Mouse (Mus musculus) MEL-GATA-1-ER (cell line): ENCODE results near the gene Colq.
A peak's percentile ranks its signal among the peaks of the same experiment; 100 is the strongest.

Experiments
- DNase-seq: peaks from one replicate; pipeline ENCODE4 v3.0.0-alpha.2; 2012; ENCODE audit warnings: low read depth; ENCODE audit errors: extremely low read depth

Gene Colq

DNA sequence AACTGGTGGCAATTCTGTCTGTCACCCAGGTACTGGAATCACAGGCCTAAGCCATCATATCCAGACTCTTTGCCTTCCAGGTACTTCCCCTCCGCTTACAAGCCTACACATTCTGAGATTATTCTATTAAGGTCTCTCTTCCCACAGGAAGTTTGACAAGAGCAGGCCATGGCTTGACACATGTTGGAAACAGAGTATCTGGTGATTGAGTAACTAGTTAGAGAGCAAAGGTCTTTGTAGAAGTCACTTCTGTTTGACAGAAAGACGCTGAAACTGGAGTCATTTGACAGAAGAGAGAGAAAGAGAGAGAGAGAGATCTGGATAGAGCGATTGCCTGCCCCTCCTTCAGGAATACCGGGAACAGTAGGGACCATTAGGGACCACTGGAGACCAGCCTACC, 60.3 kb downstream of the Colq start:
- DNase-seq, result no peak

DNA sequence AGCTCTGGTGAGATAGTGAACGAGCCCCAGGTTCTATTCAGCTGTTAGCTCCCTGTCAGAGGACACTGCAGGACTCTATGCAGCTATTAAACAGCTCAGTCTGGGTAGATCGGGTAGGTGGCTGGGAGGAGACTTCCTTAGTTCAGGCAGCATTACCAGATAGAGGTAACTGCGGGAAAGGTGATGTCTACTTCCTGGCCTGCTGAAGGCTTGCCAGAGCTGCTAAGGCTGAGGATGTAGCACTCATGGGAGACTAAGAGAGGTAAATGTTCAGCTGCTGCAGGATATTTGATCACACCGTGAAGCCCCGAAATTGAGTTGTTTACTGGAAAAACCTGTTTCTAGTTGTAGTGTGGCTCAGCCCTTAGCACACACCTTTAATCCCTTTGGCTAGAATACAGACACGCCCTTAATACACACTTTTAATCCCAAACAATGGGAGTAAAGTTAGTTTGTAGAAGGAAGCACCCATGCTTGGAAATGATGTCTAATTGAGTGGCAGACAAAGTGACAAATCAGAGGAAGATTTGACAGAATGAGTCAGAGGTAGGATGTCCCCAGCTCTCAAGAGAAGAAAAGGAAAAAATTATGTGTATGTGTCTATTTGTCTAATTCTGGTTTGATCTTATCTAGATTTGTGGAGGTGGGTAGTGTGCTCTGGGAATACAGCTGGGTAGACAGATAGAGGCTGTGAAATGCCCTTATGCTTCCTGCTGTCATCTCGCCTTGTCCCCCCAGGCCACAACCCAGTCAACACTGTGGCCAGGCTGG, 65.9 kb downstream of the Colq start:
- no peak for DNase-seq

DNA sequence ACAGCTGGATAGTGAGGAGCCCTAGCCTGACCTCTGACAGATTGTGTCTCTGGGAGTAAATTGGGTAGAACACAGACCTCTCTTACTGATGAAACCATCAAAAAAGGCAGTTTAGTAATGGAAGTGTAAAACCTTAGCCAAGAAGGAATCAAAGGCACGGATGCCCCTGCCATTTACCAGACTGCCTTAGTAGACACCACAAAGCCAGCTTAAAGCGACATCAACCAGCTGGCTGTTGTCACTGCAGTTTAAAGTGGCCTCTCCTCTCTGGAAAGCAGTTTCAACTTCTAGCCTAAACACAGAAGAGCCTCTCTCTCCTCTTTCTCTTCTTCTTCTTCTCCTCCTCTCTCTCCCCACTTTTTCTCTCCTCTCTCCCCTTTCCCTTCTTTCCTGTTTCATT, 69.8 kb downstream of the Colq start:
- DNase-seq, result no peak

DNA sequence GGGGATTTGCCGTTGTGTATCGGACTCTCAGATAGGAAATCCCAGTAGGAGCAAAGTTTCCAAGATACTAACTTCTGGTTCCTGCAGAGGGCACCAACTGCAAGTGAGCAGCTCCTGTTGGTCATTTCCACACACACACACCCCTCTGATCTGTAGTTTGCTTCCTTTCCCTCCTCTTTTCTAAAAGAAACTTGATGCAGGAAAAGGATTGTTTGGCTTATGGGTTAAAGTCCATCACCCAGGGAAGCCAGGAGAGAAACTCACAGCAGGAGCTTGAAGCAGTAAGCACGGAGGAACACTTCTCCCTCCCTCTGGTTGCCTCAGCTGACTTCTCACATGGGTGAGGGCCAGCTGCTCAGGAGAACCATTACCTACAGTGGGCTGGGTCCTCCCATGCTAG, 72.0 kb downstream of the Colq start:
- no peak for DNase-seq

DNA sequence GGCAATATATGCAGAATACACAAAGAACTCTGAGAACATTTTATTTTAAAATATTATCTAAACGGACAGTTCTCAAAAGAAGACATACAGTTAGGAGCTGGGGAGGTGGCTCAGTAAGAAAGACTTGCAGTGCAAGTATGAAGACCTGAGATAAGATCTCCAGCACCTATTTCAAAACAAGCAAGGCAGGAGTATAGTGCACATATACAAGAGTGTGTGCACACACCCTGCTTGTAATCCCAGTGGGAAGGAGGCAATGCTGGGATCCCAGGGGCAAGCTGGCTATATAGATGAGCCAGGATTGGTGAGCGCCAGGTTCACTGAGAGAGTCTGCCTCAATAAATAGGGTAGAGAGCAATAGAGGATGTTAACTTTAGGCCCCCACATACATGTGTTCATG, 75.2 kb downstream of the Colq start:
- DNase-seq, result no peak

DNA sequence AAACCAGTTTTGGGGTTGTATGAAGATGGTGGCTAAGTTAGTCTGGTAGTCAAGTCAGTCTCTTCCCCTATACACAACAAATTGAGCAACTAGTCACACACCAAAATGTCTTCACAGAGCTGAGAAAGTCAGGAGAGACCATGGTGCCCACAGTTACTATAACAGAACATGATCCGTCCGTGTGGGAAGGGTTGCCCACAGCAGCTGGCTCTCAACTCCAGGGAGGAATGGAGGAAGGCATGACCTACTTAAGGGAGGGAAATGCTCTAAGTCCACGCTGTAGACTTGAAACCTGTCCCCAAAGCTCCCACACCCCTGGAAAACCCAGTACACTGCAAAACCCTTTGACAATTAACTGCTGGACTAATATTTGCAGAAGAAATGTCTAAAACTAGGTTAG, 80.8 kb downstream of the Colq start:
- no peak for DNase-seq

DNA sequence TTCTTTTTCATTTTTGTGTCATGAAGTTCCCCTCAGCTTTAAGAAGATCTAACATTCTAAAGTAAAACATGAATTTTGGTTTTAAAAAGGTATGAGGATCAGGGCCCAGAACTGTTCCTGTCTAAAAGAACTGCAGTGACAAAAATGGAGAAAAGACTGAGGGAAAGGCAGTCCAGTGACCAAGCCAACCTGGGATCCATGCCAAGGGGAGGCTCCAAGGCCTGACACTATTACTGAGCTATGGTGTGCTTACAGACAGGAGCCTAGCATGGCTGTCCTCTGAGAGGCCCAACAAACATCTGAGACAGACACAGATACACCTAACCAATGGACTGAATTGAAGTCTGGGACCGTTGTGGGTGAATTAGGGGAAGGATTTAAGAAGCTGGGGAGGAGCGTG, 81.2 kb downstream of the Colq start:
- DNase-seq, result no peak

DNA sequence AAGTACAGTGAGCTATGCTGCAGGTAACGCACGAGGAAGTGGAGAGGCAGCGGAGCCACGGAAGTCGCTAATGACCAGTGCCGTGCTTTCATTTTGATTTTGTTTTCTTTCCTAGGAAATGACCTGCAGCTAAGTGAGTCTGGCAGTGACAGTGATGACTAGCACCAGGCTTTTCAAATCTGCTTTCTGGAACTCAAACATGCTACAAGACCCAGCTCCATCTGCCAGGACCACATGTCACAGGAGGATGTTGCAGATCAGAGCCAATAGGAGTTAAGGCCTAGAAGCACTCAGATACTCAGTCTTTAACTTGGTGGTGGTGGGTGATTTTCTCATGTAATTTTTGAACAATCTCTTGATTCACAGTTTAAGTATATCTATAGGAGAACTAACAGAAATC, 84.7 kb downstream of the Colq start:
- no peak for DNase-seq

DNA sequence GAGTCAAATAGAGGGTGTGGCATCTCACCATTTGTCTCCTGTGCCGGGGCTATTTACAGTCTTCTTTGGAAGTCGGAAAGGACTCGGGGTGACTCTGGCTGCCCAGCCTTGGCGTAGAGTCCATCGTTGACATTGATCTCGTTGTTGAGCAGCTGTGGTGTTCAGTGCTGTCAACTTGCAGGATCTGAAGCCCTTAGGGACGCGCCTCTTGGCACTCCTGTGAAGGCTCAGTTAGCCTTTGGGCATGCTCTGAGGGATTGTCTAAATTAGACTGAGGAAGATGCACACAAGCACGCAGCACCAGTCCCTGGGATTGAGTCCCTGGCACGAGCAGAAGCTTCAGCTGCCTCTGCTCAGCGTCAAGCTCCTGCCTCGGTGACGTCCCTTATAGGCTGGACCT, 87.7 kb downstream of the Colq start:
- DNase-seq, result no peak

DNA sequence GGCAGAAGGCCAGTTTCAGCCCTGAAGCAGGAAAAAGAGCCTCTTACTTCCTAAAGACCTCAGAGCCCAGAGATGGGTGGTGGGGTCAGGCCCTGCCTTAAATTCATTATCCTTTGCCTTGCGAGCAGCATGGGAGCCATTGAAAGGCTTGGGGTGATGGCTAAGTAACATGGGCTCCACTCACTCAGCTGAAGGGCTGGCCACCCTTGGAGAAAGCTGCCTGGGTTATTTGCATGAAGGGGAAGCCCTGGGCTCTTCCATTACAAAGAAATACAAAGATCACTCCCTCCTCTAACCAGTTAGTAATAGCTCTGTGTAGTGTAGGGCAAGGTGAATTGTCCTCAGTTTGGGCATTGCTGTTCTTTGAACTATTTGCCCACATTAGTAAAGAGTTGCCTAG, 91.6 kb downstream of the Colq start:
- DNase-seq, result no peak

DNA sequence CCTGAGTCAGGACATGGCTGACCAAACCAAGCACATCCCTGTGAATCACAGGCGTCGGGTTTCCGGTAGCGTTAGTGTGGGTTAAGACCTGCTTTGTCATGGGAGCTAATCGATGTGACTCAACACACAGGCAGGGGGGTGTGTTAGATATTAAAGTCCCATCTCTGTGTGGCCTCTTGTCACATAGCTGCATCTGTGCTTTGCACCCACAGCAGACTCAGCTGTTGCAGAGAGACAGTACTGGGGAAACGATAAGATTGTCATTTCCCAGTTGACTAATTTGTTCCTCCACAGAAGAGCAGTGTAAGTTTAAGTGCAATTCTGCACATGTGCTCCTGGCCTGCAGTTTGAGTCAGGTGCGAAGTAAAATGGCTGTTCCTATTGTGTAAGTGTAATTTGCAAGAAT, 94.9 kb downstream of the Colq start:
- DNase-seq, result peak; percentile 93

DNA sequence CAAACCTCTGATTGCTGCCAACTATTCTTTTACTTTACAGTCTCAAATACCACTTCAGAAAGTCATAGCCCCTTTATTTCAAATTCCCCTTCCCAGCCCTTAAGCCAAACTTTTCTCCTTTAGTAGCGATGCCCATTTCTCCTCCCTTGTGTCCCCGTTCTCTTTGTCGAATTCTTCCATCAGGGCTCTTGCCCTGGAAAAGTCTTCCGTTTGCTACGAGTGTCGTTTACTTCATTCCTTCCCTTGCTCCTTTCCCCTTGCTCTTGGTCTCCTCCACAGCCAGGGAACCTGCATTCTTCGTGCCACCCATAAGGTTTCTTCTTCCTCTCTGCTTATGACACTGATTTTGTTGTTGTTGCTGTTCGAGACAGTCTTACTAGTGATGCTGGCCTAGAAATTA, 95.6 kb downstream of the Colq start:
- DNase-seq, result no peak

DNA sequence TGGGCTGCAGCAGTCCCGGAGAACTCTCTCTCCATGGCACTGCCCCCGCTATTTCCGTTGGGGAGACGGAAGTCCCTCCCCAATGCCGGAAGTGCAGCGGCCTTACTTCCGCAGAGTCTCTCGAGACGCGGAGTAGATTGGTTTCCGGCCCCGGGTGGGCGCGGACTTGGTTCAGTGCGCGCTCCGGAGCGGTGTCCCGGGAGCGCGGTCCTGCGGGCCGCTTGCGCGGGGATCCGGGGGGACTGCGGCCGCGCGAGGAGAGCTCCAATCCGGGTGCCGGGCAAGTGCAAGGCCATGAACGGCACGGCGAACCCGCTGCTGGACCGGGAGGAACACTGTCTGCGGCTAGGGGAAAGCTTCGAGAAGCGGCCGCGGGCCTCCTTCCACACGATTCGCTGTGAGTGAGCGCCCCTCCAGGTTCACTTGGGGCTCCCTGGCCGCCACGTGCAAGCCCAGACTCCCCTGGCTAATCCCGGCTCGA, 96.1 kb downstream of the Colq start, which contains the start of gene Mettl6:
Mettl6 (minus strand) TSS at position 66 of the 481 bp plus-strand sequence.
- DNase-seq, result peak; percentile 88

DNA sequence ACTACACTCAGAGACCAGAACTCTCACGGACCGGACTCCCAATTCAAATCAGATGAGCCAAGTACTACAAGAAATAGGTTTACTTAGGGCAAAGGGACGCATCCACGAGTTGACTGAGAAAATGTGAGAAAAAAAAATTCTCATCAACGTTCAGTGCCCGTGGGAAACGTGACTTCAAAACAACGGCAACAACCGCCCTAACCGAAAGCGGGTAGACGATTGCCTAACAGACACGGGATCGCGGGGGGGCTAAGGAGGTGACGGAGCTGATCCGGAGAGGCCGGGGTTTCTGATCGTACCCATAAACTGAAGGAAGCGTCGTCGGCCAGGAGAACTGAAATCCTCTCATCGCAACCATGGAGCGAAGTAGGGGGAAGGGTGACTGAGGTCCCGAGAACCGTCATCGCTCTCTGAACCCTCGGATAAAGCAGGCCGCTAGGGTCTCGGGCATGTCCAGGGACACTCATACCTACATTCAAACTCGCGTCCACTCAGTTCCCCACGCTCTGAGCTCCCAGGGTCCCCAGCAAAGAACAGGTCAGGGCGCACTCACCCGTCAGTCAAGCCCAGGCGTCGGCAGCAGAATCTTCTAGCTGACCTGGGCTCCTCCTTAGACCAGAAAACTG, 96.7 kb downstream of the Colq start, which contains the start of gene Eaf1:
Eaf1 (plus strand) TSS at position 51 of the 626 bp plus-strand sequence.
- peak; percentile 27 for DNase-seq

DNA sequence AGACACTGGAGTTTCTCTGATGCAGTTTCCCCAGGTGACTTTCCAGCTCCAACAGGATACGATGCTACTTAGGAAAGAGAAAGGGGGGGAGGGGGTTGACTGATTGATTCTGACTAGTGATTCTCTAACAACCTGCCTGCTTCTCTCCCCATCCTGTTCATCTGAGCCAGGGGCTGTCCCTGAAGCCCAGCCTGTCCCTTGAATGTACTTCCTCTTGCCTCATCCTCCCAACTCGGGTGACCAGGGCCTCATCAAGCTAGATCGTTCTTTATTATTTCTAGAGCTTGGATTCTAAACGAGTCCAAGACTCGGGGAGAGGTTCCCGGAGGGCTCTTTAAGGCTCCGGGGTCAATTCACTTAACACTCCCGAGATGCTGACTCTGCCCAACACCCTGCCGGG, 97.2 kb downstream of the Colq start:
- DNase-seq, result peak; percentile 22

DNA sequence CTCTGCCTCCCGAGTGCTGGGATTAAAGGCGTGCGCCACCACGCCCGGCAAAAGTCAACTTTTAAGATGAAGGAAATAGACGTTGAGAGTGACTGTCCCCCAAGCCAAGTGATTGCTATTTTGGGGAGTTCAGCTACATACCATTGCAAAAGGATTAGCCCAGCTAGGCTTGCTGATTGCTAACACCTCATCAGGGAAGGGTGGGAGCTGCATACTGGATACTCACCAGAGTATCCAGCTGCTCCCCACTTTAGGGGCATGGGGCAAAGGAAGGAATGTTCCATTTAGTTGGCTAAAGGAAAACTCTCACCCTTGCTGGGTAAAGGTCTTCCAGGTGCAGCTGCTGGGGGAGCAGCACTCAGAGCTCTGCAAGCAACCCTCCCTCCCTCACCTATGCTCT, 103.1 kb downstream of the Colq start:
- no peak for DNase-seq

DNA sequence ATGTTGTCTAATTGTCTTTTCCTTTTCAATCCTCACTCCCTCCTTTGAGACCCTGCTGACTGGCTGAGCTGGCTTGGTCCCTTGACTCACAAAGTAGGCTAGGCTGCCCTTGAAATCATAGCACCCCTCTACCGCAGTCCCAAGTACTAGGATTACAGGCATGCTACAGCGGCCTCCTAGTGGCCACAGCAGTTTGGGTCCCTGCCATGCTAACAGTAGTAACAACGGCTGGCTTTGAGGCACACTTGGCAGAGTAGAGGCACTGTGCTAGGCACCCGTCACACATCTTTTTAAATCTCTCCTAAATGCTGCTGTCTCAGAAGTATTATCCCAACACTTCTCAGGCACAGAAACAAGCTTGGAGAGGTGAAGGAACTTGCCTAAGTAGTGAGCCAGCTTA, 104.7 kb downstream of the Colq start:
- DNase-seq, result no peak

DNA sequence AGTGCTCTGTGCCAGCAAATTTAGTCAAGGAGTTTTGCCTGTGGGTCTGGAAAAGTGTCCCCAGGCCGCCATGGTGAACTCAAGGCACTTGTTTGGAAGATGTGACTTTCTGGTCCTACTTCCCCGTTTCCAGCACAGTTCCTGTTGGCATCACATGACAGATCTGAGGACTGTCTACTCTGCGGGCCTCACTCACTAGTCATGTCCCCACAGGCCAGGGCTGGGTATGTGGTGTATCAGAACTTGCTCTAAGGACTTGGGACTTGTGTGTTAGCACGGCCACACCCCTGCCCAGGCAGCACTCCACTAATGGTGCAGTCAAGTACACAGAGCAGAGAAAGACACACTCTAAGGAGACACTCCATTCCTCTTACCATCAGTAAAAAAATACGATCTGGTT, 108.7 kb downstream of the Colq start:
- no peak for DNase-seq

DNA sequence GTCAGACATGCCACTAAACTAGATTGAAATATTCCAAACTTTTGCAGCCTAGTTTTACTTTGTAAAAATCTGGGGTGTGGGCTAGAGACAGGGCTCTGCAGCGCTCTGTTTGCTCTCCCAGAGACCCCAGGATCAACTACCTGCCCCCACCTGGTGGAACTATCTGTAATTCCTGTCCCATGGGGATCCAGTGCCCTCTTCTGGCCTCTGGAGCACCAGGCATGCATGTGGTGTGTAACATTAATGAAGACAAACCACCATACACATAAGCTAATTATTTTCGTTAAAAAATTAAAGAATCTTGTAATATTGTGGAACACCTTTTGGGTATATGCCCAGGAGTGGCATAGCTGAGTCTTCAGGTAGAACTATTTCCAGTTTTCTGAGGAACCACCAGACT, 117.8 kb downstream of the Colq start:
- no peak for DNase-seq
